Mouse (Mus musculus) midbrain, embryonic 15.5 days (tissue): ENCODE data around the gene Plekhb2. TPM values are rescaled to one million over a fixed set of nuclear protein-coding genes. Genes with fewer than 3 reads are reported as not detected.

Experiments
- ATAC-seq: fragments of 200-750 bp; cut with Nextera tagmentation; replicated peaks from 2 replicates; pipeline ENCODE4 v1.8.0; 2017; ENCODE audit warnings: moderate TSS enrichment
- H3K27ac ChIP-seq: fragments of 300-500 bp; sonication (generic); 2 replicates; pipeline ENCODE4 v1.5.1; 2015; ENCODE audit warnings: mild to moderate bottlenecking, inconsistent platforms
- H3K27me3 ChIP-seq: fragments of 300-500 bp; sonication (generic); replicated peaks from 2 replicates; pipeline ENCODE4 v1.6.1; 2015; ENCODE audit warnings: inconsistent platforms
- H3K36me3 ChIP-seq: fragments of 300-500 bp; sonication (generic); replicated peaks from 2 replicates; pipeline ENCODE4 v1.6.1; 2015; ENCODE audit warnings: inconsistent platforms
- H3K4me1 ChIP-seq: fragments of 300-500 bp; sonication (generic); 2 replicates; pipeline ENCODE4 v1.6.1; 2015; ENCODE audit warnings: inconsistent platforms
- H3K4me2 ChIP-seq: fragments of 300-500 bp; sonication (generic); 2 replicates; pipeline ENCODE4 v1.6.1; 2015; ENCODE audit warnings: inconsistent platforms, mild to moderate bottlenecking, moderate library complexity
- H3K4me3 ChIP-seq: fragments of 300-500 bp; sonication (generic); 2 replicates; pipeline ENCODE4 v1.5.1; 2015; ENCODE audit warnings: mild to moderate bottlenecking, inconsistent platforms
- H3K9ac ChIP-seq: fragments of 300-500 bp; sonication (generic); 2 replicates; pipeline ENCODE4 v1.6.1; 2015; ENCODE audit warnings: mild to moderate bottlenecking, inconsistent platforms
- H3K9me3 ChIP-seq: fragments of 300-500 bp; sonication (generic); 2 replicates; pipeline ENCODE4 v1.6.1; 2016; ENCODE audit warnings: inconsistent platforms
- WGBS: fragments of 180-500 bp; shearing (Covaris S2); methylation state at CpG from one replicate; pipeline ENCODE4 v1.1.7; 2015; ENCODE audit warnings: mixed read lengths; 5-methylcytosine and 5-hydroxymethylcytosine counted together
- polyA plus RNA-seq: library from polyadenylated mRNA; unstranded; fragments of >200 nt; fragmentation: Nextera tagmentation; extraction: Ambion mirVana; gene quantifications from 2 replicates; pipeline ENCODE4 v1.2.1, GENCODE M21; 2015

Plekhb2 gene
- polyA plus RNA-seq, result 69.1 and 72.6 TPM in 2 replicates

- H3K4me2 ChIP-seq, result peak within 1 kb of the TSS; percentile 65
- under 1% methylated on average over 39 of the region's 40 CpGs for WGBS
- no peaks in the 10 kb centered on the region for H3K36me3 ChIP-seq
- H3K9ac ChIP-seq, result peak within 1 kb of the TSS; percentile 92
- H3K4me3 ChIP-seq, result peak within 1 kb of the TSS; percentile 89
- H3K27me3 ChIP-seq, result no peaks in the 10 kb centered on the region
- peaks cover 37% of the 10 kb centered on the region for H3K4me1 ChIP-seq
- peak; percentile 90 for ATAC-seq
- H3K27ac ChIP-seq, result peak within 1 kb of the TSS; percentile 80
- no peaks in the 10 kb centered on the region for H3K9me3 ChIP-seq
Observed at GRCm38 (mm10) chr1:34849745-34850342, at the start of gene Plekhb2. TSS of gene Plekhb2 (plus strand) at chr1:34849976.

GRCm38 (mm10) chr1:34801616-34802289 is 48.0 kb upstream of the Plekhb2 start:
- Histone ChIP-seq H3K9ac (peak overlapping the region; percentile 71), H3K4me1 (peaks cover 33% of the 10 kb centered on the region), H3K9me3 (no peaks in the 10 kb centered on the region), H3K27ac (peak overlapping the region; percentile 88), H3K4me3 (peak overlapping the region; percentile 84), H3K27me3 (no peaks in the 10 kb centered on the region), H3K36me3 (no peaks in the 10 kb centered on the region), H3K4me2 (peak overlapping the region; percentile 65)
- peak; percentile 91 for ATAC-seq
- under 1% methylated on average over 46 of the region's 47 CpGs for WGBS

- Histone ChIP-seq H3K4me2 (peak overlapping the region; percentile 65), H3K9ac (peak overlapping the region; percentile 71), H3K4me1 (peaks cover 33% of the 10 kb centered on the region), H3K27ac (peak overlapping the region; percentile 88), H3K4me3 (peak overlapping the region; percentile 84), H3K9me3 (no peaks in the 10 kb centered on the region), H3K27me3 (no peaks in the 10 kb centered on the region), H3K36me3 (no peaks in the 10 kb centered on the region)
- 23% methylated on average over 7 of the region's 7 CpGs for WGBS
- peak; percentile 53 for ATAC-seq
Observed at GRCm38 (mm10) chr1:34802290-34802642, 47.5 kb upstream of the Plekhb2 start.

GRCm38 (mm10) chr1:34804863-34805262 is 44.9 kb upstream of the Plekhb2 start:
- no peak overlapping the region for H3K27ac ChIP-seq
- ATAC-seq, result no peak
- no peak overlapping the region for H3K9ac ChIP-seq
- peaks cover 33% of the 10 kb centered on the region for H3K4me1 ChIP-seq
- no peaks in the 10 kb centered on the region for H3K27me3 ChIP-seq
- H3K4me2 ChIP-seq, result no peak overlapping the region
- no peak overlapping the region for H3K4me3 ChIP-seq
- no peaks in the 10 kb centered on the region for H3K9me3 ChIP-seq
- 88% methylated on average over 7 of the region's 7 CpGs for WGBS
- no peaks in the 10 kb centered on the region; the same call in 1 of the 2 replicates for H3K36me3 ChIP-seq

GRCm38 (mm10) chr1:34805931-34806520 is 43.8 kb upstream of the Plekhb2 start:
- Histone ChIP-seq H3K27me3 (no peaks in the 10 kb centered on the region), H3K9me3 (no peaks in the 10 kb centered on the region), H3K36me3 (no peaks in the 10 kb centered on the region; the same call in 1 of the 2 replicates), H3K27ac (no peak overlapping the region), H3K4me1 (peaks cover 32% of the 10 kb centered on the region), H3K4me3 (no peak overlapping the region), H3K4me2 (no peak overlapping the region), H3K9ac (no peak overlapping the region)
- no peak for ATAC-seq
- WGBS, result 28% methylated on average over 35 of the region's 35 CpGs

GRCm38 (mm10) chr1:34808445-34808844 is 41.3 kb upstream of the Plekhb2 start:
- Histone ChIP-seq H3K4me2 (no peak overlapping the region), H3K4me3 (no peak overlapping the region), H3K36me3 (peaks cover 6% of the 10 kb centered on the region; the same call in 1 of the 2 replicates), H3K27me3 (no peaks in the 10 kb centered on the region), H3K27ac (no peak overlapping the region), H3K9me3 (no peaks in the 10 kb centered on the region), H3K4me1 (peaks cover 13% of the 10 kb centered on the region), H3K9ac (no peak overlapping the region)
- no peak for ATAC-seq
- WGBS, result 92% methylated on average over 8 of the region's 8 CpGs

- Histone ChIP-seq H3K4me1 (0 out of 2 replicates have a peak, but pooled peaks cover 6% of the 10 kb centered on the region), H3K27ac (no peak overlapping the region), H3K9ac (no peak overlapping the region), H3K4me3 (no peak overlapping the region), H3K9me3 (no peaks in the 10 kb centered on the region), H3K4me2 (no peak overlapping the region), H3K27me3 (no peaks in the 10 kb centered on the region), H3K36me3 (peaks cover 19% of the 10 kb centered on the region; the same call in 1 of the 2 replicates)
- no peak for ATAC-seq
- 84% methylated on average over 11 of the region's 11 CpGs for WGBS
Observed at GRCm38 (mm10) chr1:34810293-34810692, 39.5 kb upstream of the Plekhb2 start.

- no peak for ATAC-seq
- no peak overlapping the region for H3K4me2 ChIP-seq
- H3K4me3 ChIP-seq, result no peak overlapping the region
- H3K27ac ChIP-seq, result no peak overlapping the region
- H3K36me3 ChIP-seq, result peaks cover 19% of the 10 kb centered on the region; the same call in 1 of the 2 replicates
- 88% methylated on average over 6 of the region's 6 CpGs for WGBS
- no peaks in the 10 kb centered on the region for H3K27me3 ChIP-seq
- H3K4me1 ChIP-seq, result 0 out of 2 replicates have a peak, but pooled peaks cover 2% of the 10 kb centered on the region
- no peak overlapping the region for H3K9ac ChIP-seq
- no peaks in the 10 kb centered on the region for H3K9me3 ChIP-seq
Observed at GRCm38 (mm10) chr1:34811035-34811434, 38.7 kb upstream of the Plekhb2 start.

DNA sequence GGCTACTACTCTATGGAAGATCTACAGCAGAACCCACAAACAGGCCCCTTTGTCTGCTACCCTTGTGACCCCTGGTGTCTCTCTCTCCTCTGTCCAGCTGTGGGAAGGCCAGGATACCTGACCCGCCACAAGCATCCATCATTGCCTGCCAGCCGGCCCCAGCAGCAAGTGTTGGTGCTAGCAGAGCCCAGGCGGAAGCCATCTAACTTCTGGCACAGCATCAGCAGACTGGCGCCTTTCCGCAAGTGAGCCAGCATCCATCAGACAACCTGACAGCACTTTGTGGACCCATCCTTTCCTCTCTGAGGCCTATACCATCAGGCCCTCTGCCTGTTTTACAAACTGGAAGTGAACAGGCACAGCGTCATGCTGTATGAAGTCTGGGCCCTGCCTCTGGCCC is 38.2 kb upstream of the Plekhb2 start:
- no peak for ATAC-seq
- Histone ChIP-seq H3K4me1 (no peaks in the 10 kb centered on the region), H3K9me3 (no peaks in the 10 kb centered on the region), H3K27me3 (no peaks in the 10 kb centered on the region), H3K36me3 (peaks cover 20% of the 10 kb centered on the region), H3K4me3 (no peak overlapping the region), H3K27ac (no peak overlapping the region), H3K4me2 (no peak overlapping the region), H3K9ac (no peak overlapping the region)
- 90% methylated on average over 6 of the region's 6 CpGs for WGBS

GRCm38 (mm10) chr1:34812407-34813247 is 37.1 kb upstream of the Plekhb2 start:
- Histone ChIP-seq H3K9ac (no peak overlapping the region), H3K36me3 (peaks cover 30% of the 10 kb centered on the region), H3K27ac (no peak overlapping the region), H3K4me1 (no peaks in the 10 kb centered on the region), H3K4me3 (no peak overlapping the region), H3K9me3 (no peaks in the 10 kb centered on the region), H3K4me2 (no peak overlapping the region), H3K27me3 (no peaks in the 10 kb centered on the region)
- WGBS, result 93% methylated on average over 13 of the region's 13 CpGs
- no peak for ATAC-seq

DNA sequence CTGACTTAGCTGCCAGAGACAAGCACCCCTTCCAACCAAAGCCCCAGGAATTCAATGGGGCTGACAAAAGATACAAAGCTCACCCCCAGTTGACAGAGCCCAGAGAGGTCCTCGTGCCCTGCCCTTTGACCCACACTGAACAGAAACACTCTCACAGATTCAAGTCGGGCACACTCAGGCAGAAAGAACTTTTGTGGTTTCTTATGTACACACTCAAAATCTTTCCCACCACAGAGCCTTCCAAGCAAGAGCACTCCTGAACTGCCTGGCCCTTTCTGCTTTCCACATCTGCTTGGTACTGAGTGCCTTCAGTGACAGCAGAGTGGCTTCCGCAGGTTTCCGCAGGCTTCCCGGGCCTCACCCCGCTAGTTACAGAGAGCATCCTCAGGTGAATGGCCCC is 33.9 kb upstream of the Plekhb2 start:
- H3K27me3 ChIP-seq, result no peaks in the 10 kb centered on the region
- H3K27ac ChIP-seq, result no peak overlapping the region
- peaks cover 45% of the 10 kb centered on the region for H3K36me3 ChIP-seq
- ATAC-seq, result no peak
- H3K4me3 ChIP-seq, result no peak overlapping the region
- H3K4me1 ChIP-seq, result no peaks in the 10 kb centered on the region
- H3K4me2 ChIP-seq, result no peak overlapping the region
- 79% methylated on average over 6 of the region's 6 CpGs for WGBS
- no peaks in the 10 kb centered on the region for H3K9me3 ChIP-seq
- H3K9ac ChIP-seq, result no peak overlapping the region
